Mouse (Mus musculus): ENCODE data around the gene Myh7b. TPM values are rescaled to one million over a fixed set of nuclear protein-coding genes. Genes with fewer than 3 reads are reported as not detected.

Myh7b gene
- polyA plus RNA-seq, 1 experiment from 2014 or later: 3.7 TPM

- Histone ChIP-seq H3K36me3 (no peaks in the 10 kb centered on the region), H3K27me3 (no peaks in the 10 kb centered on the region), H3K27ac (no peak overlapping the region), H3K4me2 (replicated peaks) (no peak overlapping the region), H3K4me1 (no peaks in the 10 kb centered on the region), H3K4me3 (no peak overlapping the region), H3K9me3 (no peaks in the 10 kb centered on the region), H3K9ac (no peak overlapping the region)
- WGBS: 42% methylated on average over 5 of the region's 5 CpGs
- ATAC-seq (ENCODE audit: low FRiP score, low read depth): 0 out of 2 replicates have a peak, but pooled peaks have one; percentile 15
These were observed 27.0 kb upstream of the Myh7b start for GRCm38 (mm10) chr2:155583927-155584530.

DNA sequence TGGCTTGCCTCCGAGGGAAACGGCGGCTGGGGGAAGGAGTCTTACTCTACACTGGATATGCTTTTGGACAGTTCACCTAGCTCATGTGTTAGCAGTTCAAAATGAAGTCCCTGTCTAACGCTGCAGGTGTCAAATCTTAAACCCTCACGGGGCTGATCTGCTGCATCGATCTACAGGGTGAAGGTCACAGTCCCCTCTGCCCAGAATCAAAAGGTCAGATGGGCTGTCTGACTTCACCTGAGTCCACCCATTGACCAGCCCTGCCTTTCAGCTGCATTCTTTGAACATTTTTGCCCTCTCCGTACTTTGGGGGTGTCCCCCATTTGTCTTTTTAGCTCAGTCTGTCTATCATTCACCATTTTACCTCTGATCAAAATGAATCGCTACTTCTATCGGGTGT lies 25.9 kb upstream of the Myh7b start:
- Histone ChIP-seq H3K9ac (no peak overlapping the region), H3K4me2 (replicated peaks) (no peak overlapping the region), H3K36me3 (no peaks in the 10 kb centered on the region), H3K27me3 (no peaks in the 10 kb centered on the region), H3K27ac (no peak overlapping the region), H3K9me3 (no peaks in the 10 kb centered on the region), H3K4me3 (no peak overlapping the region), H3K4me1 (no peaks in the 10 kb centered on the region)
- ATAC-seq (ENCODE audit: low FRiP score, low read depth): no peak
- WGBS: 92% methylated on average over 9 of the region's 9 CpGs

DNA sequence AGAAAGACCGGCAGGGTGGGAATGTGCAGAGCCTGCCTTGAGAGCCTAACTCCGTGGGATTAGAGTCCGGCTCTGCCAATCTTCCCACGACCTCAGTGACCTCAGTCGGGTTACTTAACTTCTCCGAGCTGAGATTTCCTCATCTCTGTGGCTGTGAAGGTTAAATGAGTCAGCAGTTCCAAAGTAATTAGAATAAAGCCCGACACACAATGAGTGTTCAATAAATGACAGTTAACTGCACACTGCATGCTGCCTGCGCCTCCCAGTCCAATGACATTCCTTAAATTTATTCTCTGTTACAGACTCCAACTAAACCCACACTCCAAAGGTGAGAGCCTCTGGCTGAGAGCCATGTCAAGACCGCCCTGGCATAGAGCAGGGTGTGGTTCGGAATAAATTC lies 25.5 kb upstream of the Myh7b start:
- 73% methylated on average over 10 of the region's 10 CpGs for WGBS
- H3K36me3 ChIP-seq: no peaks in the 10 kb centered on the region
- H3K27me3 ChIP-seq: no peaks in the 10 kb centered on the region
- H3K9ac ChIP-seq: no peak overlapping the region
- H3K27ac ChIP-seq: no peak overlapping the region
- no peak overlapping the region for H3K4me3 ChIP-seq
- no peaks in the 10 kb centered on the region for H3K4me1 ChIP-seq
- no peak overlapping the region for H3K4me2 ChIP-seq (replicated peaks)
- no peak for ATAC-seq (ENCODE audit: low FRiP score, low read depth)
- no peaks in the 10 kb centered on the region for H3K9me3 ChIP-seq

DNA sequence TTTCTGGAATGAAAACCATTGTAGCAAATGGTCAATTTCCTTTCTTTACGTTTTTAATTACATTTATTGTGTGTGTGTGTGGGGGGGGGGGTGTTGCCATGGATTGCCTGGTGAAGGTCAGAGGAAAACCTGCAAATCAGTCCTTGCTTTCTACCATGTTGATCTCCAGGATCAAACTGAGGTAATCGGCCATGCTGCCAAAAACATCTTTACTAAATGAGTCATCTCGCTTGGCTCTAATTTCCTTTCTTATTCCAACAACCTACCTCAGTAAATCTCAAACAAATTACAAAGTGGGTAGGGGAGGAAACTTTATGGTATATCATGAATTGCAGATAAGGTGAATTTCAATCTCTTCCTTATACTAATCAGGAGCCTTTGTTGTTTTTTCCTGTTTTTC lies 22.9 kb upstream of the Myh7b start:
- Histone ChIP-seq H3K4me2 (replicated peaks) (no peak overlapping the region), H3K9ac (no peak overlapping the region), H3K4me3 (no peak overlapping the region), H3K36me3 (no peaks in the 10 kb centered on the region), H3K27me3 (no peaks in the 10 kb centered on the region), H3K27ac (no peak overlapping the region), H3K9me3 (no peaks in the 10 kb centered on the region), H3K4me1 (peaks cover 13% of the 10 kb centered on the region)
- ATAC-seq (ENCODE audit: low FRiP score, low read depth): no peak
- WGBS: 75% methylated on average over 3 of the region's 3 CpGs

DNA sequence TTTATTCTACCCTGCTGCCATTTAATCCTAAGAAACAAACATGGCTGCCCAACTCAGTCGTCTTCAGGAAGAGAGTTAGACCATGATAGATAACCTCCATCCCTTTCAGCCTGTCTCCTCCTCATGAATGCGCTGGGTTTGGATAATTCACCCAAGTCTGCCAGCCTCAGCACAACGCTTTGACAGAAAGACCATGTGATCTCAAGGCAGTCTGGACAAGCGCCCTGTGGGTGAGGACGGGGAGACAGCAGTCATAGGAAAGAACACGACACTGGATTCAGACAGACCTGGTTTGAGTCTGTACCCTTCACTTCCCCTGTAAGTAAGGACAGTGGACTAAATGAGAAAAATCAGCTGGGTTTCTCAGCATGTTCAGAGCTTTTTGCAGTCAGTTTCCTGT lies 21.5 kb upstream of the Myh7b start:
- 77% methylated on average over 6 of the region's 6 CpGs for WGBS

GRCm38 (mm10) chr2:155590876-155591275 lies 20.1 kb upstream of the Myh7b start:
- H3K9ac ChIP-seq: 0 out of 2 replicates have a peak overlapping the region, but pooled peaks have one; percentile 76
- H3K9me3 ChIP-seq: no peaks in the 10 kb centered on the region
- no peak overlapping the region for H3K4me3 ChIP-seq
- ATAC-seq (ENCODE audit: low FRiP score, low read depth): no peak
- H3K4me2 ChIP-seq (replicated peaks): no peak overlapping the region
- WGBS: 88% methylated on average over 2 of the region's 2 CpGs
- H3K27ac ChIP-seq: no peak overlapping the region
- 0 out of 2 replicates have a peak, but pooled peaks cover 1% of the 10 kb centered on the region for H3K27me3 ChIP-seq
- H3K36me3 ChIP-seq: no peaks in the 10 kb centered on the region
- peaks cover 14% of the 10 kb centered on the region for H3K4me1 ChIP-seq

More for the DNA sequence above, 21.5 kb upstream of the Myh7b start:
- no peak overlapping the region for H3K4me2 ChIP-seq (replicated peaks)
- no peak overlapping the region for H3K4me3 ChIP-seq
- H3K4me1 ChIP-seq: peaks cover 14% of the 10 kb centered on the region
- no peaks in the 10 kb centered on the region for H3K36me3 ChIP-seq
- H3K27ac ChIP-seq: no peak overlapping the region
- ATAC-seq (ENCODE audit: low FRiP score, low read depth): no peak
- no peaks in the 10 kb centered on the region for H3K9me3 ChIP-seq
- H3K27me3 ChIP-seq: no peaks in the 10 kb centered on the region
- no peak overlapping the region for H3K9ac ChIP-seq

- H3K36me3 ChIP-seq: no peaks in the 10 kb centered on the region
- H3K4me1 ChIP-seq: peaks cover 17% of the 10 kb centered on the region
- H3K4me2 ChIP-seq (replicated peaks): peak overlapping the region; percentile 74
- ATAC-seq (ENCODE audit: low FRiP score, low read depth): no peak
- WGBS: 6% methylated on average over 6 of the region's 6 CpGs
- peak overlapping the region; percentile 56 for H3K4me3 ChIP-seq
- peak overlapping the region; percentile 76 for H3K9ac ChIP-seq
- no peaks in the 10 kb centered on the region for H3K9me3 ChIP-seq
- peak overlapping the region; percentile 72 for H3K27ac ChIP-seq
- 0 out of 2 replicates have a peak, but pooled peaks cover 4% of the 10 kb centered on the region for H3K27me3 ChIP-seq
These were observed 19.3 kb upstream of the Myh7b start for GRCm38 (mm10) chr2:155591676-155592075.

- no peaks in the 10 kb centered on the region for H3K9me3 ChIP-seq
- peak; percentile 91 for ATAC-seq (ENCODE audit: low FRiP score, low read depth)
- no peaks in the 10 kb centered on the region for H3K36me3 ChIP-seq
- peak within 1 kb of the TSS; percentile 74 for H3K4me2 ChIP-seq (replicated peaks)
- 0 out of 2 replicates have a peak, but pooled peaks cover 4% of the 10 kb centered on the region for H3K27me3 ChIP-seq
- H3K4me3 ChIP-seq: peak within 1 kb of the TSS; percentile 56
- WGBS: under 1% methylated on average over 53 of the region's 53 CpGs
- peak within 1 kb of the TSS; percentile 76 for H3K9ac ChIP-seq
- peaks cover 23% of the 10 kb centered on the region for H3K4me1 ChIP-seq
- H3K27ac ChIP-seq: peak within 1 kb of the TSS; percentile 72
These were observed 18.7 kb upstream of the Myh7b start, which contains the start of gene Gss for GRCm38 (mm10) chr2:155592137-155592853. Gss (minus strand) TSS chr2:155592810.

DNA sequence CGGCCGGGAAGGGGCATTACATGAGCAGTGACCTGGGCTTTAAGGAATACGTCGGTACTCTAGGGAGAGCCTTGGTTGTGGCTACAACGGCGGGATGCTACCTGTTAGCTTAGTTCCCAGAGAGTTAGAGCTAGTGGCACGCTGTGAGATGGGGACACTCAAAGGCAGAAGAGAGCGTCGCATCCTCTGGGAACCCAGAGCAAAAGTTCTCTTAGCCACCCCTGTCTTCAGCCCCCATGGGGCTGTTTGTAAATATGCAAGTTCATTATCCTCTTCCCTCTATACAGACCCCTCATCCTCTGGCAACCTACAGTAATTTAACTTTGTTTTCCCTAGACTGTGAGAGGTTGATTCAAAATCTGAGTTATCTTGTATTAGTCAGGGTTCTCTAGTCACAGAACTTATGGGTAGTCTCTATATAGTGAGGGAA lies 18.1 kb upstream of the Myh7b start:
- peak overlapping the region; percentile 74 for H3K4me2 ChIP-seq (replicated peaks)
- H3K4me1 ChIP-seq: peaks cover 23% of the 10 kb centered on the region
- H3K36me3 ChIP-seq: no peaks in the 10 kb centered on the region
- H3K27ac ChIP-seq: no peak overlapping the region
- peak overlapping the region; percentile 56 for H3K4me3 ChIP-seq
- no peaks in the 10 kb centered on the region for H3K9me3 ChIP-seq
- ATAC-seq (ENCODE audit: low FRiP score, low read depth): no peak
- H3K27me3 ChIP-seq: 0 out of 2 replicates have a peak, but pooled peaks cover 4% of the 10 kb centered on the region
- peak overlapping the region; percentile 75 for H3K9ac ChIP-seq
- 0% methylated on average over 9 of the region's 9 CpGs for WGBS

- Histone ChIP-seq H3K27ac (no peak overlapping the region), H3K9ac (no peak overlapping the region), H3K4me2 (replicated peaks) (no peak overlapping the region), H3K4me1 (peaks cover 23% of the 10 kb centered on the region), H3K9me3 (no peaks in the 10 kb centered on the region), H3K4me3 (no peak overlapping the region), H3K36me3 (no peaks in the 10 kb centered on the region), H3K27me3 (0 out of 2 replicates have a peak, but pooled peaks cover 4% of the 10 kb centered on the region)
- ATAC-seq (ENCODE audit: low FRiP score, low read depth): no peak
- WGBS: 77% methylated on average over 6 of the region's 6 CpGs
These were observed 15.5 kb upstream of the Myh7b start for GRCm38 (mm10) chr2:155595516-155595915.

DNA sequence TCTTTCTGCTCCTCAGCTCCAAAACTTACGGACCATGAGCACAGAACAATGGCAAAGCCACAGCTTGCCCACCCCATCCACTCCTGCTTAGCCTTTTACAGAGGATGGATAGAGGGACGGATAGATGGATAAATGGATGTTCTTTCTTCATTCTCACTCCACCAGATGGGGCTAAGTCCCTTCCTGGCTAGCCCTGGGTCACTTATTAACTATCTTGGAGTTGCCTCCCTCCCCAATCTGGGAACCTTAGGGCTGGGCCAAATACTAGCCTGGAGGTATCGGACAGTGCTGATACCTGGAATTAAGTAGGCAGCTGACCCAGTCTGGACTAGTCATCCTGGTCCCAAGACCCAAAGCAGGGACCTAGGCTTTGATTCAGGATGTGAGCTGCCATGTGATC lies 7.3 kb upstream of the Myh7b start:
- Histone ChIP-seq H3K9me3 (no peaks in the 10 kb centered on the region), H3K4me3 (no peak overlapping the region), H3K27me3 (no peaks in the 10 kb centered on the region), H3K27ac (no peak overlapping the region), H3K36me3 (no peaks in the 10 kb centered on the region), H3K4me2 (replicated peaks) (no peak overlapping the region), H3K9ac (no peak overlapping the region), H3K4me1 (peaks cover 6% of the 10 kb centered on the region)
- ATAC-seq (ENCODE audit: low FRiP score, low read depth): no peak
- 75% methylated on average over 3 of the region's 3 CpGs for WGBS

DNA sequence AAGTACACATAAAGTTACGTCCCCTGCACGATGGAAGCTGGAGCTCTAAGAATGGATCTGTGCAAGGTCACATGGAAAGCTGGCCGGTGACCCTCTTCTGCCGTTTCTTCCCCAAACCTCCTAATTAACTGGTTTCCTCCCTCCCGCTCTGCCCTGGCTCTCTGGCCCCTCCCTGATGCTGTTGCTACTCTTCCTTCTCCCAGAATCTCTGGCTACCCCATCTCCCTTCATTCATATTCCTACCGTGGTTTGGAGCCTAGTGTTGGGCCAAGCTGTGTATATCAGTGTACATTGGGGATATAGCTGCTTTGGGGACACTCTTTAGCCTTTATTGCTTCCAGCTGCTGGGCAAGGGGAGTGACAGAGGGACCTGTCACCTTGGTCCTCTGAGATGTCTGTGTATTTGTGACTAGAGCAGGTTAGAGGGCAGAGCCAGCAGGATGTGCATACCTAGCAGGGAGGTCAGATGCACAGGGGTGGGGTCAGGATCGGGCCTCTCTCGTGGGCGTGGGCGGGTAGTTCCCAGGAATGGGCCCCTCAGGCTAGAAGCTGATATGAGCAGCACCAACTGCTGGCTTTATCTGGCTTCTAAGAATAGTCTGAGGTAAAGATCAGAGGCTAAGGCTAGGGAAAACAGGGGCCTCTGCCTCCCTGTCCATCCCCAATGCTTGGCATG lies 6.3 kb upstream of the Myh7b start:
- WGBS: 32% methylated on average over 10 of the region's 10 CpGs
- no peaks in the 10 kb centered on the region for H3K9me3 ChIP-seq
- peaks cover 6% of the 10 kb centered on the region for H3K4me1 ChIP-seq
- H3K9ac ChIP-seq: 0 out of 2 replicates have a peak overlapping the region, but pooled peaks have one; percentile 31
- ATAC-seq (ENCODE audit: low FRiP score, low read depth): no peak
- no peaks in the 10 kb centered on the region for H3K36me3 ChIP-seq
- no peak overlapping the region for H3K4me2 ChIP-seq (replicated peaks)
- H3K27ac ChIP-seq: no peak overlapping the region
- no peak overlapping the region for H3K4me3 ChIP-seq
- H3K27me3 ChIP-seq: no peaks in the 10 kb centered on the region

Data from limb, embryonic 13.5 days (tissue).